Mouse (Mus musculus) cerebellum, postnatal 36 days (tissue): ENCODE measurements around the gene Foxn3.

ENCODE experiments used
- DNase-seq, 2 experiments: peaks; one replicate each; pipeline ENCODE4 v3.0.0; 2021 to 2022; ENCODE audit warnings: mixed read lengths in 2 of 2

Foxn3 gene

GRCm38 (mm10) chr12:99347512-99347911 is 215.9 kb downstream of the Foxn3 start:
- no peak for DNase-seq

GRCm38 (mm10) chr12:99346982-99347381 is 216.4 kb downstream of the Foxn3 start:
- no peak for DNase-seq

- peak; percentile 53 for DNase-seq
Measured at GRCm38 (mm10) chr12:99345323-99345722, 218.1 kb downstream of the Foxn3 start.

- no peak for DNase-seq
Measured at GRCm38 (mm10) chr12:99343378-99343777, 220.0 kb downstream of the Foxn3 start.

GRCm38 (mm10) chr12:99342160-99342559 is 221.2 kb downstream of the Foxn3 start:
- DNase-seq, result no peak

- DNase-seq, result no peak
Measured at GRCm38 (mm10) chr12:99341751-99342150, 221.6 kb downstream of the Foxn3 start.

GRCm38 (mm10) chr12:99340418-99341182 is 222.8 kb downstream of the Foxn3 start:
- DNase-seq, result no peak

GRCm38 (mm10) chr12:99339640-99340325 is 223.6 kb downstream of the Foxn3 start:
- DNase-seq, result peak; percentile 66 to 79

- no peak for DNase-seq
Measured at GRCm38 (mm10) chr12:99338754-99339153, 224.6 kb downstream of the Foxn3 start.

GRCm38 (mm10) chr12:99337171-99337435 is 226.3 kb downstream of the Foxn3 start:
- peak in 1 of 2 experiments; percentile 41 for DNase-seq

GRCm38 (mm10) chr12:99336349-99337170 is 226.8 kb downstream of the Foxn3 start:
- peak; percentile 88 for DNase-seq

GRCm38 (mm10) chr12:99335628-99336027 is 227.8 kb downstream of the Foxn3 start:
- DNase-seq, result no peak

- DNase-seq, result no peak
Measured at GRCm38 (mm10) chr12:99334026-99334425, 229.4 kb downstream of the Foxn3 start.

GRCm38 (mm10) chr12:99333304-99333968 is 229.9 kb downstream of the Foxn3 start:
- peak; percentile 37 to 52 for DNase-seq

GRCm38 (mm10) chr12:99332144-99332807 is 231.1 kb downstream of the Foxn3 start:
- DNase-seq, result peak; percentile 30 to 51

- DNase-seq, result no peak
Measured at GRCm38 (mm10) chr12:99331341-99331947, 231.9 kb downstream of the Foxn3 start.

- peak in 1 of 2 experiments; percentile 39 for DNase-seq
Measured at GRCm38 (mm10) chr12:99330822-99331285, 232.5 kb downstream of the Foxn3 start.

GRCm38 (mm10) chr12:99329301-99330257 is 233.8 kb downstream of the Foxn3 start:
- DNase-seq, result no peak

GRCm38 (mm10) chr12:99326157-99326556 is 237.2 kb downstream of the Foxn3 start:
- DNase-seq, result no peak

GRCm38 (mm10) chr12:99321633-99322431 is 241.6 kb downstream of the Foxn3 start:
- DNase-seq, result no peak
